Mouse (Mus musculus) embryonic facial prominence, embryonic 14.5 days (tissue): Measurements from ENCODE around the gene Zfp992. TPM values are rescaled to one million over a fixed set of nuclear protein-coding genes. Genes with fewer than 3 reads are reported as not detected.
"Not testable (repeated sequence)": the region's sequence is repeated elsewhere in the genome, so short reads cannot be mapped to it uniquely, and the experiment has no call there.

ENCODE experiments used
- ATAC-seq: fragments of 200-750 bp; cut with Nextera tagmentation; 2 replicates; pipeline ENCODE4 v1.8.0; 2017; ENCODE audit warnings: low read depth, moderate number of reproducible peaks, moderate TSS enrichment
- DNase-seq: peaks from one replicate; pipeline ENCODE4 v3.0.0-alpha.2; 2015; ENCODE audit warnings: low spot score
- H3K27ac ChIP-seq: fragments of 300-500 bp; sonication (generic); replicated peaks from 2 replicates; pipeline ENCODE4 v1.5.1; 2014; ENCODE audit warnings: low read depth, mild to moderate bottlenecking, low read length, moderate library complexity
- H3K27me3 ChIP-seq: fragments of 300-500 bp; sonication (generic); replicated peaks from 2 replicates; pipeline ENCODE4 v1.6.1; 2014; ENCODE audit warnings: low read length; ENCODE audit not compliant: control insufficient read depth, insufficient read depth
- H3K36me3 ChIP-seq: fragments of 300-500 bp; sonication (generic); 2 replicates; pipeline ENCODE4 v1.6.1; 2014; ENCODE audit warnings: low read length, mixed read lengths; ENCODE audit not compliant: control insufficient read depth, insufficient read depth
- H3K4me1 ChIP-seq: fragments of 300-500 bp; sonication (generic); 2 replicates; pipeline ENCODE4 v1.6.1; 2014; ENCODE audit warnings: antibody characterized with exemption, low read length; ENCODE audit not compliant: control insufficient read depth, insufficient read depth
- H3K4me2 ChIP-seq: fragments of 300-500 bp; sonication (generic); 2 replicates; pipeline ENCODE4 v1.6.1; 2014; ENCODE audit warnings: low read depth, mild to moderate bottlenecking, low read length, moderate library complexity, mixed read lengths
- H3K4me3 ChIP-seq: fragments of 300-500 bp; sonication (generic); 2 replicates; pipeline ENCODE4 v1.5.1; 2014; ENCODE audit warnings: low read depth, mild to moderate bottlenecking, low read length
- H3K9ac ChIP-seq: fragments of 300-500 bp; sonication (generic); 2 replicates; pipeline ENCODE4 v1.6.1; 2014; ENCODE audit warnings: low read depth, mild to moderate bottlenecking, low read length, moderate library complexity, mixed read lengths
- H3K9me3 ChIP-seq: fragments of 300-500 bp; sonication (generic); 2 replicates; pipeline ENCODE4 v1.6.1; 2016; ENCODE audit warnings: low read length; ENCODE audit not compliant: control insufficient read depth
- WGBS: fragments of 180-500 bp; shearing (Covaris S2); extraction: QIAGEN DNeasy Blood & Tissue Kit; methylation state at CpG from one replicate; pipeline ENCODE4 v1.1.7; 2014; 5-methylcytosine and 5-hydroxymethylcytosine counted together
- polyA plus RNA-seq: library from polyadenylated mRNA; unstranded; fragments of >200 nt; fragmentation: Nextera tagmentation; extraction: Ambion mirVana; gene quantifications from 2 replicates; pipeline ENCODE4 v1.2.1, GENCODE M21; 2014

The Zfp992 gene
- 3.0 and 3.2 TPM in 2 replicates for polyA plus RNA-seq

DNA sequence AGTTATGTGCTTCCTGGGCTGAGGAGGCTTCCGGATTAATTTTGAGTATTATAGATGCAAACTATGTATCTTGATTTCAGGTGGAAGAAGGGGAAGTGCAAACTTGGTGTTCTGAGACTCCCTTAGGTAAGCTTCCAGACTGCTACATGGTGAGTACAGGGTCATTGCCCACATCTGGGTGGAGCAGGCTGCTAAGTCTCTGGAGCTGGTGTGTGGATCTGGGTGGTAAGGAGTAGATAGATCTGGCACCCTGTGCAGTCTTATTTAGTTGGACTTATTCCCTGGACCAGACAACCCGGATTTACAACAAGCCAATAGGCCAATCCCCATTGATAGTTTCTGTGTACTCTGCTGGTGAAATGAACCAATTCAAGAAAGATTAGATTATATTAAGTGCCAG lies at the start of gene Zfp992:
Zfp992 (plus strand) TSS at position 74 of the 400 bp plus-strand sequence.
- H3K27ac ChIP-seq, H3K4me2 ChIP-seq, H3K27me3 ChIP-seq, H3K4me1 ChIP-seq, H3K9ac ChIP-seq, H3K36me3 ChIP-seq, DNase-seq, H3K4me3 ChIP-seq, ATAC-seq: not testable (repeated sequence)
- H3K9me3 ChIP-seq, result peaks cover 37% of the 10 kb centered on the region
- WGBS, result 87% methylated on average over 2 of the region's 2 CpGs

DNA sequence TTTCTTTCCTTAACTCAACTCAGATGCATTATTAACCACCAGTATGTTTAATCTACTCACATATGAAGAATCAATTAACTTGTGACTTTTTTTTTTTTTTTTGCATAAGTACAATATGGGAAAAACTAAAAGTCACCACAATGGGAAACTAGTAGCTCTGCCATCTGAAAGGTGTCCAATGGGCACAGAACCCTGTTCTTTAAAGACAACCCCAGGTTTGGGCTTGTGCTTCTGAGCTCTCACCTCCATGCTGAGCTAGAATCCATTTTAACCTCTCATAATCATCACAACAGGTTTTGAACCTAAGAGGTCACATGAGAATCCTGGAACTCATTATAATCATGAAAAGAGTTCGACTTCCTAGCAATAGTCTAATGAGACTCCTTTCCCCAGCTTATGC lies 19.4 kb upstream of the Zfp992 start:
- ATAC-seq, H3K27ac ChIP-seq: not testable (repeated sequence)

DNA sequence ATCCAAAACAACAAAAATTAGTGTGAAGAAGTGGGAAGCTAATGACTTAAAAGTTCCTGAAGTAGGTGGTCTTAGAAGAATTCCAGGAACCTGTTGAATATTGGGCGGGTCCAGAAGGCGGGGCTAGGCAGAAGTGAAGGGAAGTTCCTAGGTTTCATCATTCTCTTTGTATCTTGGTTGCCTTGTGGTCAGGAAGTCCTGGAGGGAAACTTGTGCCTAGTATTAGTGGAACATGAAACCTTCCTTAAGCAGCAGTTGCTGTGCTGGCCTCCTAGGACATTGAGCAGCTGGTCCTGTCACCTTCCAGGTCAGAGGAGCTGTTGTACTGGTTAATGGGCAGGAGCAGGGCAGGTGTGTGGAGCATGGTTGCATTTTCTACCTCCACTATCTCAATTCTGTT lies 17.9 kb upstream of the Zfp992 start:
- not testable (repeated sequence) for H3K9ac ChIP-seq, H3K4me1 ChIP-seq, DNase-seq, H3K27me3 ChIP-seq, H3K4me2 ChIP-seq, H3K27ac ChIP-seq, H3K36me3 ChIP-seq, ATAC-seq, H3K4me3 ChIP-seq
- peaks cover 29% of the 10 kb centered on the region for H3K9me3 ChIP-seq
- 83% methylated on average over 2 of the region's 2 CpGs for WGBS

More for the DNA sequence above, 19.4 kb upstream of the Zfp992 start:
- H3K36me3 ChIP-seq, H3K4me2 ChIP-seq, H3K27me3 ChIP-seq, H3K4me1 ChIP-seq, H3K9ac ChIP-seq, DNase-seq, H3K4me3 ChIP-seq: not testable (repeated sequence)
- 0% methylated on average over 1 of the region's 1 CpGs for WGBS
- peaks cover 23% of the 10 kb centered on the region for H3K9me3 ChIP-seq

DNA sequence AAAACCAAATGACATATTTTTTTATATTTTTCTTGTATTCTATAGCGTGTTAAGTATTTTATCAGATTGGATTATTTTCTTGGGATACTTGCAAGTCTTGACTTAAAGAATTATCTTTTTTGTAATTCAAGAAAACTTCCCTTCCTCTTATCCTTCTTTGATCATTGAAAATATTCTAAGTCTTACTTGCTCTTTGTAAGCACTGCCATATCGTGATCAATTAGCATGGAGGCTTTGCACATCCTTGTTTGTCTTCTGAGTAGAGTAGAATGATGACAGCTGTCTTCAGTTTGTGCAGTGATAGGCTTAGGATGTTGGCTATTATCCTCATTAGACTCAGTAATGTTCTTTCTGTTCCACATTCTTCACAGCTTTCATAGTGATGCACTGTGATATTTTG lies 13.3 kb upstream of the Zfp992 start:
- 75% methylated on average over 2 of the region's 2 CpGs for WGBS
- not testable (repeated sequence) for H3K4me2 ChIP-seq, ATAC-seq, H3K9ac ChIP-seq, H3K4me3 ChIP-seq, H3K36me3 ChIP-seq, H3K27me3 ChIP-seq, H3K27ac ChIP-seq, H3K4me1 ChIP-seq, DNase-seq
- H3K9me3 ChIP-seq, result peaks cover 25% of the 10 kb centered on the region

DNA sequence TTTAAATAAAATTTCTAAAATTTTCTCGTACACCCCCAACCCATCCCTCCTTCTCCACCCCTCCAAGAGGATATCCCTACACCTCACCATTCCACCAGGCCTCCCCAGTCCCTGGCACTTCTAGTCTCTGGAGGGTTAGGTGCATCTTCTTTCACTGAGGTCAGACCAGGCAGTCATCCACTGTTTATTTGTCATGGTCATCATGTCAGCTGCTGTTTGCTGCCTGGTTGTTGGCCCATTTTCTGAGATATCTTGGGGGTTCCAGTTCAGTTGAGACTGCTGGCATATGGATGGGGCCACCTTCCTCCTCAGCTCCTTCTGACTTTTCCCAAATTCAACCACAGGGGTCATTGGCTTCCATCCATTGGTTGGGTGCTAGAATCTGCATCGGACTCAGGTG lies 11.6 kb upstream of the Zfp992 start:
- not testable (repeated sequence) for H3K36me3 ChIP-seq, H3K4me2 ChIP-seq, H3K27me3 ChIP-seq, H3K4me3 ChIP-seq, H3K27ac ChIP-seq, H3K9ac ChIP-seq, H3K4me1 ChIP-seq, DNase-seq, ATAC-seq
- peaks cover 20% of the 10 kb centered on the region for H3K9me3 ChIP-seq
- WGBS, result 83% methylated on average over 1 of the region's 2 CpGs

DNA sequence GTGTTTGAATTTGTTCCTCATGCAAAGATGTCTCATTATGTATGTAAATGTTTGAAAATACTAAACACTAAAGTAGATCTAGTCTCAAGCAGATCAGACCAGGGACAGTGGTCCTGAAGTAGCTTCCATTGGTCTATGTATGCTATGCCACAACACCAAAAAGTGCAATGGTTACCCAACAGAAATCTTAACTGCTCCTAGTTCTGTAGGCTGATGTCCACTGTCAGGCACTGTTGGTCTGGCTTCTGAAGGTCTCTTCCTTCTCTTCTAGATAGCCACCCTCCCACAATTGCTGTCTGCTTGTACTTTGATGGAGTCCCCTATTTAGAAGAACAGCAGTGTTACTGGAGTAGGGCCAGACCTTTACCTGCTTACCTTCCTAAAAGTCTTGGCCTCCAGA lies 4.5 kb upstream of the Zfp992 start:
- H3K27ac ChIP-seq, H3K4me3 ChIP-seq, H3K27me3 ChIP-seq, H3K36me3 ChIP-seq, DNase-seq, H3K9ac ChIP-seq, H3K4me1 ChIP-seq, ATAC-seq, H3K4me2 ChIP-seq: not testable (repeated sequence)
- peaks cover 32% of the 10 kb centered on the region for H3K9me3 ChIP-seq

DNA sequence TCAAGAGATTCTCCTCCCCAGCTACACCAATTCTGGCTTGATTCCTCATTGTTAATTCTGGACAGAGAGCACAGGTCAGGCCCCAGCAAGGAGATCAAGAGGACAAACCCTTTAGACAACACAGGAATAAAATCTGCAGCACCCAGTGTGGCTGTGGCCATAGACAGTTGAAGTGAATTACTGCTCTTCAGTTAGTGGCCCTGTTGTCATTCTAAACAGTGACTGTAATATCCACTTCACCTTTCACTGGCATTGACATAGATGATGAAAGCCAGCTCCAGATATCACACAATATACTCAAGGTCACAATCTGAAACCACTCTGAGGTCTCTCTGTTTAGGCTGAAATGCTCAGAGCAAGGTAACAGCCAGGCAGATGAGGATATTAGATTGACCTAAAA lies 3.7 kb upstream of the Zfp992 start:
- H3K27me3 ChIP-seq, H3K36me3 ChIP-seq, DNase-seq, H3K4me3 ChIP-seq, ATAC-seq, H3K4me2 ChIP-seq, H3K4me1 ChIP-seq, H3K9ac ChIP-seq, H3K27ac ChIP-seq: not testable (repeated sequence)
- peaks cover 32% of the 10 kb centered on the region for H3K9me3 ChIP-seq

DNA sequence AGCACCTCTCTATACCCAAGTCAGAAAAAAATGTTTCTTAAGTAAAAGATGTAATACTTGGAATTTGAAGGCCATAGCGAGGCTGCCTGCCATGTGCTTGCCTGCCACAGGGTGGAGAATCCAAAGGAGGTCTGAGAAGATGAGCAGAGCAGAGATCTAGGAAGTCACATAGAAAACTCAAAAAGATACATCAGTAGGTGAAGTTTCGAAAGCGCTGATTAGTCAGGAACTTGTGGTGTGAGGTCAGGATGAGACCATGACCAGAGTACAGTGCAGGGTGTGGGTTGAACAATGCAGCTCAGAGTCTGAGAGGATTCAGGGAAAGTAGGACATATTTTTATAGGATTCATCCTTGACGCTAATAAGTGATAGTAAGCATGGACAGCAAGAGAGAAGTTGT lies 2.7 kb upstream of the Zfp992 start:
- DNase-seq, H3K4me3 ChIP-seq: not testable (repeated sequence)
- H3K9me3 ChIP-seq, result peaks cover 32% of the 10 kb centered on the region

DNA sequence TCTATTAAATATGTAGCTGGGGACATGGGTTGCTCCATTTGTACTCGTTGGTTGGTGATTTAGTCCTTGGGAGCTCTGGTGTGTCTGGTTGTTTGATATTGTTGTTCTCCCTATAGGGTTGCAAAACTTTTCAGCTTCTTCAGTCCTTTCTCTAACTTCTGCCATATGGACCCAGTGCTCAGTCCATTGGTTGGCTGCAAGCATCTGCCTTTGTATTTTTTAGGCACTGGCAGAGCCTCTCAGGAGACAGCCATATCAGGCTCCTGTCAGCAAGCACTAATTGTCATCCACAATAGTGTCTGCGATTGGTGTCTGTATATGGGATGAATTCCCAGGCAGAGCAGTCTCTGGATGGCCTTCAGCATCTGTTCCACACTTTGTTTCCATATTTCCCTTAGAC lies 1.8 kb upstream of the Zfp992 start:
- peaks cover 32% of the 10 kb centered on the region for H3K9me3 ChIP-seq
- not testable (repeated sequence) for H3K9ac ChIP-seq, DNase-seq, H3K4me2 ChIP-seq, H3K27me3 ChIP-seq, H3K27ac ChIP-seq, ATAC-seq, H3K4me1 ChIP-seq, H3K4me3 ChIP-seq, H3K36me3 ChIP-seq
- WGBS, result 88% methylated on average over 2 of the region's 2 CpGs

More for the DNA sequence above, 2.7 kb upstream of the Zfp992 start:
- WGBS, result 68% methylated on average over 4 of the region's 4 CpGs
- H3K9ac ChIP-seq, H3K36me3 ChIP-seq, H3K4me1 ChIP-seq, H3K4me2 ChIP-seq, ATAC-seq, H3K27ac ChIP-seq, H3K27me3 ChIP-seq: not testable (repeated sequence)
